24 mouse cellular contexts compared by ENCODE assay signal in the genomic region with DNA sequence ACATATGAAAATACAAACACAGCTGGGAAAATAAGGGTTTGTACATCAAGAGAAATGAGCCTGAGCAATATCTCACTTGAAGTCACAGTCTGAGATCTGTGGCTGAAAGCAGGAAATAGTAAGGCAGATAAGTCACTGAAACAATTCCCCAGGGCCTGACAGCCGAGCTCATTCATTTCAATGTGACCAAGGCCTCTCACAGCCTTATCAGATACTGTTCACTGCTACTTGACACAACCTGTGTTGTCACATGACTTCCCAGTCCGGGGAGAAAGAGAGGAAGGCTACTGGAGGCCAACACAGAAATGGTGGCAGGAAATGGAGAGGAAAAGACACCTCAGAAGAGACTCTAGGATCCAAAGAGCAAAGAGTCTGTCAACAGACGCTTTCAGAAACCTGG.
DNase-seq lines count a peak whose midpoint lies in the region; ATAC-seq lines count a peak whose summit lies in the region.
"Had no signal": no experiment of that assay in that cellular context is flagged by ENCODE, and none has a peak within 500 bp of the region (broad histone marks: within the 10 kb centered on the region; RNA-seq: fewer than 3 reads in every experiment).

No protein-coding gene starts in this region.

- H3K4me3 ChIP-seq in heart, embryonic 13.5 days: no peak overlapping the region
- no peak overlapping the region for H3K4me3 ChIP-seq in kidney, embryonic 16.5 days (ENCODE audit: low read length)
- H3K4me3 ChIP-seq in intestine, embryonic 16.5 days (ENCODE audit: low read length): no peak overlapping the region
- H3K4me3 ChIP-seq: embryonic facial prominence, embryonic 13.5 days; erythroblast, embryonic 14.5 days; forebrain, embryonic 12.5 days; limb, embryonic 10.5 days; liver, embryonic 15.5 days; lung, embryonic 15.5 days; megakaryocyte, embryonic 14.5 days; midbrain, embryonic 13.5 days had no signal

- no peak overlapping the region for H3K9ac ChIP-seq in heart, embryonic 13.5 days
- H3K9ac ChIP-seq in kidney, embryonic 16.5 days (replicated peaks; ENCODE audit: low read length): no peak overlapping the region
- no peak overlapping the region for H3K9ac ChIP-seq in intestine, embryonic 16.5 days (ENCODE audit: low read depth, low read length)
- H3K9ac ChIP-seq: embryonic facial prominence, embryonic 13.5 days; forebrain, embryonic 12.5 days; liver, embryonic 15.5 days; lung, embryonic 15.5 days; midbrain, embryonic 13.5 days had no signal

- H3K4me1 ChIP-seq in heart, embryonic 13.5 days: peaks cover 14% of the 10 kb centered on the region
- no peaks in the 10 kb centered on the region for H3K4me1 ChIP-seq in kidney, embryonic 16.5 days (ENCODE audit: insufficient read depth, low read length)
- no peaks in the 10 kb centered on the region for H3K4me1 ChIP-seq in intestine, embryonic 16.5 days (ENCODE audit: control insufficient read depth, insufficient read depth, low read length)
- H3K4me1 ChIP-seq: liver, embryonic 15.5 days; lung, embryonic 15.5 days had no signal

- H3K9me3 ChIP-seq in heart, embryonic 13.5 days: no peaks in the 10 kb centered on the region
- no peaks in the 10 kb centered on the region for H3K9me3 ChIP-seq in kidney, embryonic 16.5 days (ENCODE audit: low read length)
- H3K9me3 ChIP-seq in intestine, embryonic 16.5 days (ENCODE audit: control insufficient read depth, low read length): no peaks in the 10 kb centered on the region
- H3K9me3 ChIP-seq: embryonic facial prominence, embryonic 13.5 days; forebrain, embryonic 12.5 days; limb, embryonic 10.5 days; liver, embryonic 15.5 days; lung, embryonic 15.5 days; megakaryocyte, embryonic 14.5 days; midbrain, embryonic 13.5 days had no signal

- peak overlapping the region; percentile 29 for H3K27ac ChIP-seq in heart, embryonic 13.5 days (replicated peaks)
- H3K27ac ChIP-seq in kidney, embryonic 16.5 days (ENCODE audit: low read length): no peak overlapping the region
- no peak overlapping the region for H3K27ac ChIP-seq in intestine, embryonic 16.5 days (ENCODE audit: low read length)
- H3K27ac ChIP-seq: embryonic facial prominence, embryonic 13.5 days; forebrain, embryonic 12.5 days; limb, embryonic 10.5 days; liver, embryonic 15.5 days; lung, embryonic 15.5 days had no signal

- no peaks in the 10 kb centered on the region for H3K27me3 ChIP-seq in heart, embryonic 13.5 days (replicated peaks)
- H3K27me3 ChIP-seq in kidney, embryonic 16.5 days (ENCODE audit: insufficient read depth, low read length): no peaks in the 10 kb centered on the region
- no peaks in the 10 kb centered on the region for H3K27me3 ChIP-seq in intestine, embryonic 16.5 days (replicated peaks; ENCODE audit: control insufficient read depth, insufficient read depth, low read length)
- H3K27me3 ChIP-seq: embryonic facial prominence, embryonic 13.5 days; forebrain, embryonic 12.5 days; liver, embryonic 15.5 days; lung, embryonic 15.5 days; megakaryocyte, embryonic 14.5 days; midbrain, embryonic 13.5 days had no signal

- no peaks in the 10 kb centered on the region for H3K36me3 ChIP-seq in heart, embryonic 13.5 days
- no peaks in the 10 kb centered on the region for H3K36me3 ChIP-seq in kidney, embryonic 16.5 days (ENCODE audit: insufficient read depth, low read length)
- H3K36me3 ChIP-seq in intestine, embryonic 16.5 days (ENCODE audit: control insufficient read depth, insufficient read depth, low read length): no peaks in the 10 kb centered on the region
- H3K36me3 ChIP-seq: embryonic facial prominence, embryonic 13.5 days; forebrain, embryonic 12.5 days; limb, embryonic 10.5 days; liver, embryonic 15.5 days; lung, embryonic 15.5 days; midbrain, embryonic 13.5 days had no signal

- WGBS in heart, embryonic 13.5 days: 18% methylated on average over 3 of the region's 3 CpGs
- 47% methylated on average over 3 of the region's 3 CpGs for WGBS in kidney, embryonic 16.5 days
- WGBS in intestine, embryonic 16.5 days: 46% methylated on average over 3 of the region's 3 CpGs

- no peak for DNase-seq in heart, postnatal 4 days
- DNase-seq in kidney, adult 8-10 months: peak; percentile 8 to 17
- peak; percentile 9 for DNase-seq in yolk sac, embryonic 10.5 days (ENCODE audit: low spot score)
- DNase-seq in cerebellum, postnatal 14 days: no peak
- DNase-seq: adrenal gland, adult 8-10 months; B cell, adult 2 months; cerebellum, adult 2 months; cerebellum, postnatal 36 days; embryo, embryonic 11 days; liver; lung, postnatal 36 days had no signal

- no peak for ATAC-seq in heart, embryonic 13.5 days (ENCODE audit: extremely low read depth, insufficient number of reproducible peaks, low FRiP score, low TSS enrichment)
- no peak for ATAC-seq in kidney, embryonic 16.5 days (ENCODE audit: low FRiP score, low TSS enrichment)
- ATAC-seq in intestine, embryonic 16.5 days: peak; percentile 81
- ATAC-seq: inflammation-experienced regulatory T-cells, adult 6 months; midbrain, embryonic 13.5 days had no signal

- no peak overlapping the region for H3K4me2 ChIP-seq in heart, embryonic 13.5 days
- H3K4me2 ChIP-seq in kidney, embryonic 16.5 days (replicated peaks; ENCODE audit: low read depth, low read length): no peak overlapping the region
- no peak overlapping the region for H3K4me2 ChIP-seq in intestine, embryonic 16.5 days (ENCODE audit: low read depth, low read length)
- H3K4me2 ChIP-seq: embryonic facial prominence, embryonic 13.5 days; forebrain, embryonic 12.5 days; hindbrain, embryonic 14.5 days; liver, embryonic 15.5 days; lung, embryonic 15.5 days; midbrain, embryonic 13.5 days had no signal

Comparison
In these comparisons a context has a peak if more than half of its experiments do, and no peak if none do; other contexts are left out.
1. DNase-seq: peak in kidney, adult 8-10 months (2 of 2) and yolk sac, embryonic 10.5 days (single experiment); none in heart, postnatal 4 days (single experiment) and cerebellum, postnatal 14 days (0 of 2).